Mouse (Mus musculus) heart, postnatal 36 days (tissue): ENCODE results near the gene Ptprz1. TPM values are rescaled to one million over a fixed set of nuclear protein-coding genes. Genes with fewer than 3 reads are reported as not detected.

Experiments used
- DNase-seq, 2 experiments: peaks; one replicate each; pipeline ENCODE4 v3.0.0; 2021 to 2022
- intact Hi-C: fragments of 180-260 bp; cut with DNase I; formaldehyde crosslinking; loops from one replicate; pipeline ENCODE4 v1.15.1; 2025
- total RNA-seq, 2 experiments: library from RNA; stranded (reverse); gene quantifications; 2 replicates each; pipeline ENCODE4 v1.2.3; 2021

Ptprz1 gene
- under 1 TPM; 0.78 to 0.92 TPM for total RNA-seq

- no peak for DNase-seq
Measured at GRCm38 (mm10) chr6:22874781-22875613, at the start of gene Ptprz1. TSS of gene Ptprz1 (plus strand) at chr6:22875502.

GRCm38 (mm10) chr6:22833637-22834036 lies 41.7 kb upstream of the Ptprz1 start:
- intact Hi-C loops, result no loop called here
- DNase-seq, result no peak

More at GRCm38 (mm10) chr6:22874781-22875613, at the start of gene Ptprz1:
- intact Hi-C loops, result no loop called here

- DNase-seq, result no peak
- intact Hi-C loops, result no loop called here
Measured at GRCm38 (mm10) chr6:22834100-22834970, 41.0 kb upstream of the Ptprz1 start.

- DNase-seq, result no peak
- intact Hi-C loops, result no loop called here
Measured at GRCm38 (mm10) chr6:22875614-22876541, 576 bp downstream of the Ptprz1 start.

- intact Hi-C loops, result no loop called here
- no peak for DNase-seq
Measured at GRCm38 (mm10) chr6:22887978-22888377, 12.7 kb downstream of the Ptprz1 start.

- intact Hi-C loops, result no loop called here
- no peak for DNase-seq
Measured at GRCm38 (mm10) chr6:22889333-22889732, 14.0 kb downstream of the Ptprz1 start.

- no peak for DNase-seq
- intact Hi-C loops, result no loop called here
Measured at GRCm38 (mm10) chr6:22901983-22902382, 26.7 kb downstream of the Ptprz1 start.

GRCm38 (mm10) chr6:22908510-22909256 lies 33.4 kb downstream of the Ptprz1 start:
- intact Hi-C loops, result no loop called here
- no peak for DNase-seq

- no peak for DNase-seq
- intact Hi-C loops, result no loop called here
Measured at GRCm38 (mm10) chr6:22909257-22909907, 34.1 kb downstream of the Ptprz1 start.

GRCm38 (mm10) chr6:22909908-22910260 lies 34.6 kb downstream of the Ptprz1 start:
- intact Hi-C loops, result no loop called here
- DNase-seq, result no peak

- DNase-seq, result no peak
- intact Hi-C loops, result no loop called here
Measured at GRCm38 (mm10) chr6:22922880-22923279, 47.6 kb downstream of the Ptprz1 start.

GRCm38 (mm10) chr6:22932768-22933265 lies 57.5 kb downstream of the Ptprz1 start:
- no peak for DNase-seq
- intact Hi-C loops, result no loop called here

- DNase-seq, result no peak
Measured at GRCm38 (mm10) chr6:22937126-22937525, 61.8 kb downstream of the Ptprz1 start.

GRCm38 (mm10) chr6:22937526-22937925 lies 62.2 kb downstream of the Ptprz1 start:
- no peak for DNase-seq
- intact Hi-C loops, result no loop called here

More at GRCm38 (mm10) chr6:22937126-22937525, 61.8 kb downstream of the Ptprz1 start:
- intact Hi-C loops, result no loop called here

GRCm38 (mm10) chr6:22944191-22944590 lies 68.9 kb downstream of the Ptprz1 start:
- intact Hi-C loops, result no loop called here
- no peak for DNase-seq

- no peak for DNase-seq
- intact Hi-C loops, result no loop called here
Measured at GRCm38 (mm10) chr6:22963374-22963773, 88.1 kb downstream of the Ptprz1 start.

- intact Hi-C loops, result no loop called here
- no peak for DNase-seq
Measured at GRCm38 (mm10) chr6:22968073-22968472, 92.8 kb downstream of the Ptprz1 start.

GRCm38 (mm10) chr6:22983769-22984519 lies 108.6 kb downstream of the Ptprz1 start:
- no peak for DNase-seq
- intact Hi-C loops, result loop anchor here (10.0 kb wide), 1 partner anchor 859 kb away; no protein-coding TSS in a partner anchor
